ENCODE assay signal across 26 mouse cellular contexts in the genomic region with DNA sequence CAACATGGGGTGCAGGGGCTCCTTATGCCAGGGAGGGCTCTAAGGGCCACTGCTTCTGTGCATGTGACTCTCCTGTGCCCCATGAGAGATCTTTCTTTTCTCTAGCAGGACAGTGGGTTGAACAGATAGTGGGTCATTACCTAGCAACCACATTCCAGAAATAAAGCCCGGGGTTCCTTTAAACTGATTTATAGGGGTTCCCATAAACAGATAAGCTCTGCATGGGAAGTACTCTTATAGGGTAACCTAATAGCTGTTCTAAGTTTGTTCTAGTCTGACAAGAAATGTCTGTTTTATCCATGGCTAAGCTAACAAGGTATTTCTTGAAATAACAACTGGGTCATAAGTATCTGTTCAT. TPM values are rescaled to one million over a fixed set of nuclear protein-coding genes. Genes with fewer than 3 reads are reported as not detected.
DNase-seq lines count a peak whose midpoint lies in the region; ATAC-seq and TF ChIP-seq lines count a peak whose summit lies in the region.
"Had no signal": no experiment of that assay in that cellular context is flagged by ENCODE, and none has a peak within 500 bp of the region (broad histone marks: within the 10 kb centered on the region; RNA-seq: fewer than 3 reads in every experiment).

No protein-coding gene starts in this region.

- no peak for TF ChIP-seq CTCF in heart, adult 2 months (IDR thresholded peaks at IDR 0.05)
- TF ChIP-seq CTCF in MEL (IDR thresholded peaks at IDR 0.05 in 2 of 3, conservative IDR thresholded peaks at IDR 0.05 in 1 of 3; ENCODE audit: control insufficient read depth in 1 of 3, insufficient read depth in 1 of 3, low read depth in 2 of 3, low read length in 3 of 3, poor library complexity in 1 of 3, severe bottlenecking in 1 of 3) = no peak

- no peak for TF ChIP-seq POLR2A in heart, adult 2 months (IDR thresholded peaks at IDR 0.05; ENCODE audit: insufficient read depth, low read depth, low read length)
- TF ChIP-seq POLR2A in MEL (IDR thresholded peaks at IDR 0.05; ENCODE audit: control insufficient read depth in 1 of 2, insufficient read depth in 1 of 2, low read depth in 1 of 2, low read length in 2 of 2, poor library complexity in 1 of 2) = no peak

- intact Hi-C loops in heart, adult 2 months (cut with DNase I) = no loop called here

- TF ChIP-seq RAD21 in MEL (IDR thresholded peaks at IDR 0.05; ENCODE audit: low read depth, low read length) = no peak

- H3K36me3 ChIP-seq in heart, embryonic 12.5 days = peaks cover 8% of the 10 kb centered on the region
- H3K36me3 ChIP-seq in heart, adult 2 months (ENCODE audit: control insufficient read depth, insufficient read depth, low read length) = no peaks in the 10 kb centered on the region
- H3K36me3 ChIP-seq in MEL (ENCODE audit: control insufficient read depth in 1 of 2, insufficient read depth in 2 of 2, low read length in 2 of 2) = peaks cover 24 to 28% of the 10 kb centered on the region in 2 experiments
- H3K36me3 ChIP-seq in liver, embryonic 16.5 days (ENCODE audit: control insufficient read depth, insufficient read depth) = 0 out of 2 replicates have a peak, but pooled peaks cover 2% of the 10 kb centered on the region
- H3K36me3 ChIP-seq in hindbrain, embryonic 11.5 days (ENCODE audit: control insufficient read depth, insufficient read depth, low read length) = no peaks in the 10 kb centered on the region
- H3K36me3 ChIP-seq: heart, embryonic 15.5 days had no signal

- H3K4me3 ChIP-seq in heart, embryonic 12.5 days = no peak overlapping the region
- no peak overlapping the region for H3K4me3 ChIP-seq in heart, adult 2 months
- H3K4me3 ChIP-seq in MEL (ENCODE audit: control insufficient read depth in 1 of 2, insufficient read depth in 1 of 2, low read depth in 2 of 2, low read length in 2 of 2) = no peak overlapping the region
- H3K4me3 ChIP-seq in liver, embryonic 16.5 days (ENCODE audit: low read depth, low read length) = no peak overlapping the region
- H3K4me3 ChIP-seq in hindbrain, embryonic 11.5 days (ENCODE audit: low read depth, low read length) = no peak overlapping the region
- H3K4me3 ChIP-seq: gastrocnemius, adult 2 months; heart, embryonic 15.5 days; hindbrain, embryonic 13.5 days had no signal

- H3K27ac ChIP-seq in heart, embryonic 12.5 days (ENCODE audit: poor library complexity, severe bottlenecking) = peak overlapping the region; percentile 59; the same call in 1 of the 2 replicates
- H3K27ac ChIP-seq in heart, adult 2 months = no peak overlapping the region
- H3K27ac ChIP-seq in MEL (ENCODE audit: control insufficient read depth, low read depth, low read length) = peak overlapping the region; percentile 85
- H3K27ac ChIP-seq in liver, embryonic 16.5 days (ENCODE audit: low read length) = peak overlapping the region; percentile 90
- no peak overlapping the region for H3K27ac ChIP-seq in hindbrain, embryonic 11.5 days (ENCODE audit: low read depth, low read length)
- H3K27ac ChIP-seq: gastrocnemius, adult 2 months; heart, embryonic 15.5 days; hindbrain, embryonic 13.5 days had no signal

- DNase-seq in heart, adult 2 months = no peak
- DNase-seq in MEL (ENCODE audit: low read depth, low spot score) = no peak
- no peak for DNase-seq in hindbrain, embryonic 11.5 days (ENCODE audit: low spot score)
- no peak for DNase-seq in MN1 (ENCODE audit: low spot score)
- DNase-seq: adrenal gland, adult 8-10 months; cerebellum, adult 8-10 months; cerebellum, postnatal 36 days; gastrocnemius, adult 2 months; gastrocnemius, postnatal 36 days; heart, adult 18-20 months; kidney, adult 9 months; kidney, postnatal 10 days; layer of hippocampus, adult 9-11 months; lung, postnatal 4 days; midbrain, embryonic 14.5 days; thymus, adult 18-20 months; thymus, postnatal 25 days had no signal

- TF ChIP-seq EP300 in heart, adult 2 months (IDR thresholded peaks at IDR 0.05; ENCODE audit: insufficient read depth, low read depth, low read length) = no peak
- TF ChIP-seq EP300 in MEL (IDR thresholded peaks at IDR 0.05; ENCODE audit: low read depth in 1 of 2, low read length in 2 of 2) = no peak

- no peaks in the 10 kb centered on the region for H3K4me1 ChIP-seq in heart, embryonic 12.5 days (replicated peaks)
- H3K4me1 ChIP-seq in heart, adult 2 months (ENCODE audit: control insufficient read depth, insufficient read depth, low read length) = no peaks in the 10 kb centered on the region
- H3K4me1 ChIP-seq in MEL (ENCODE audit: control insufficient read depth in 1 of 2, insufficient read depth in 2 of 2, low read length in 2 of 2) = peaks cover 20% of the 10 kb centered on the region in 2 experiments
- H3K4me1 ChIP-seq in liver, embryonic 16.5 days (ENCODE audit: control insufficient read depth, low read depth, low read length) = peaks cover 31% of the 10 kb centered on the region
- no peaks in the 10 kb centered on the region for H3K4me1 ChIP-seq in hindbrain, embryonic 11.5 days (replicated peaks; ENCODE audit: control insufficient read depth, insufficient read depth, low read length)
- H3K4me1 ChIP-seq: heart, embryonic 15.5 days; hindbrain, embryonic 13.5 days had no signal

- no peak overlapping the region for H3K4me2 ChIP-seq in heart, embryonic 12.5 days
- H3K4me2 ChIP-seq in liver, embryonic 16.5 days (ENCODE audit: low read depth, low read length) = peak overlapping the region; percentile 54
- H3K4me2 ChIP-seq in hindbrain, embryonic 11.5 days (replicated peaks; ENCODE audit: low read depth, low read length) = no peak overlapping the region
- H3K4me2 ChIP-seq: heart, embryonic 15.5 days; hindbrain, embryonic 13.5 days had no signal

- ATAC-seq in heart, embryonic 12.5 days (ENCODE audit: insufficient number of reproducible peaks, low FRiP score) = no peak
- peak; percentile 66 for ATAC-seq in erythroid progenitor cell, adult 5-6 weeks (replicated peaks; ENCODE audit: low FRiP score, poor library complexity, severe bottlenecking)
- ATAC-seq in liver, embryonic 16.5 days (ENCODE audit: low read depth) = peak; percentile 51
- no peak for ATAC-seq in hindbrain, embryonic 11.5 days (ENCODE audit: low FRiP score)
- ATAC-seq: forebrain, embryonic 16.5 days; intestine, postnatal 0 days; lung, postnatal 0 days had no signal

- peaks cover 10% of the 10 kb centered on the region for H3K9me3 ChIP-seq in heart, embryonic 12.5 days (replicated peaks)
- no peaks in the 10 kb centered on the region for H3K9me3 ChIP-seq in MEL (replicated peaks; ENCODE audit: insufficient read depth, low read length)
- H3K9me3 ChIP-seq in liver, embryonic 16.5 days (replicated peaks; ENCODE audit: control insufficient read depth, low read length) = no peaks in the 10 kb centered on the region
- H3K9me3 ChIP-seq in hindbrain, embryonic 11.5 days (ENCODE audit: control insufficient read depth, low read length) = no peaks in the 10 kb centered on the region
- H3K9me3 ChIP-seq: G1E; heart, embryonic 15.5 days; hindbrain, embryonic 13.5 days had no signal

- no peaks in the 10 kb centered on the region for H3K79me2 ChIP-seq in heart, adult 2 months (replicated peaks; ENCODE audit: control insufficient read depth, insufficient read depth, low read length)
- no peaks in the 10 kb centered on the region for H3K79me2 ChIP-seq in MEL (ENCODE audit: control insufficient read depth, insufficient read depth, low read length, poor library complexity)

- H3K27me3 ChIP-seq in heart, embryonic 12.5 days (replicated peaks) = no peaks in the 10 kb centered on the region
- no peaks in the 10 kb centered on the region for H3K27me3 ChIP-seq in heart, adult 2 months (ENCODE audit: control insufficient read depth, insufficient read depth, low read length)
- no peaks in the 10 kb centered on the region for H3K27me3 ChIP-seq in MEL (ENCODE audit: control insufficient read depth in 1 of 2, insufficient read depth in 2 of 2, low read length in 2 of 2)
- no peaks in the 10 kb centered on the region for H3K27me3 ChIP-seq in liver, embryonic 16.5 days (ENCODE audit: control insufficient read depth, insufficient read depth, low read depth, low read length)
- H3K27me3 ChIP-seq in hindbrain, embryonic 11.5 days (ENCODE audit: control insufficient read depth, insufficient read depth, low read length) = no peaks in the 10 kb centered on the region
- H3K27me3 ChIP-seq: heart, embryonic 15.5 days; hindbrain, embryonic 13.5 days had no signal

- no peak overlapping the region for H3K9ac ChIP-seq in heart, embryonic 12.5 days
- H3K9ac ChIP-seq in heart, adult 2 months (ENCODE audit: low read depth, low read length) = no peak overlapping the region
- no peak overlapping the region for H3K9ac ChIP-seq in MEL (ENCODE audit: control insufficient read depth, low read depth, low read length, poor library complexity, severe bottlenecking)
- H3K9ac ChIP-seq in liver, embryonic 16.5 days (ENCODE audit: low read depth, low read length) = peak overlapping the region; percentile 38; the same call in 1 of the 2 replicates
- no peak overlapping the region for H3K9ac ChIP-seq in hindbrain, embryonic 11.5 days (ENCODE audit: low read depth, low read length)
- H3K9ac ChIP-seq: heart, embryonic 15.5 days; hindbrain, embryonic 13.5 days had no signal

- WGBS in heart, embryonic 12.5 days = 60% methylated on average over 1 of the region's 1 CpGs
- WGBS in heart, adult 2 months = 82% methylated on average over 1 of the region's 1 CpGs
- WGBS in liver, embryonic 16.5 days (ENCODE audit: insufficient replicate concordance) = 26% methylated on average over 1 of the region's 1 CpGs
- WGBS in hindbrain, embryonic 11.5 days = 93% methylated on average over 1 of the region's 1 CpGs

TF ChIP-seq in MEL, 35 proteins besides CTCF, POLR2A, EP300 and RAD21 (continues in another document):
- TF ChIP-seq POLR2AphosphoS2 (IDR thresholded peaks at IDR 0.05; ENCODE audit: low read length) = no peak
- TF ChIP-seq ZKSCAN1 (IDR thresholded peaks at IDR 0.05; ENCODE audit: low read depth, low read length) = no peak
- no peak for TF ChIP-seq USF1 (IDR thresholded peaks at IDR 0.05; ENCODE audit: low read depth, low read length)
- peak; percentile 89 for TF ChIP-seq RCOR1 (IDR thresholded peaks at IDR 0.05; ENCODE audit: low read depth, low read length)
- TF ChIP-seq MEF2A (IDR thresholded peaks at IDR 0.05; ENCODE audit: extremely low read depth, insufficient replicate concordance, low read depth, low read length, poor library complexity, severe bottlenecking) = no peak

RNA-seq across cellular contexts. Expression of a gene that starts 43.1 kb away (rescaled TPM):
- 29.8 and 30.5 TPM in 2 replicates for polyA plus RNA-seq in heart, embryonic 12.5 days (2016; fragmentation: Nextera tagmentation; extraction: Ambion mirVana)
- 10 to 100 TPM; 29.4 to 29.9 TPM for total RNA-seq in heart, adult 2 months (2021)
- polyA plus RNA-seq in heart, adult 2 months (2012; rRNA removed) = 24.6 and 31.7 TPM in 2 replicates
- 25.7 and 34.0 TPM in 2 replicates for total RNA-seq in MEL (2012; rRNA removed)
- 10 to 100 TPM in 1 of 2 experiments, not detected in 1; 33.8 TPM for polyA plus RNA-seq in MEL (2012; ENCODE audit: insufficient read depth in 1 of 2, insufficient read length in 2 of 2, low read depth in 1 of 2, low replicate concordance in 2 of 2, missing spikeins in 1 of 2)
- 30.2 and 44.0 TPM in 2 replicates for total RNA-seq in erythroid progenitor cell, adult 5-6 weeks (2015; ENCODE audit: low replicate concordance)
- total RNA-seq in erythroid progenitor cell, adult 5-6 weeks (2017; ENCODE audit: low replicate concordance) = 79.1 and 166 TPM in 2 replicates
- polyA plus RNA-seq in liver, embryonic 16.5 days (2015; fragmentation: Nextera tagmentation; extraction: Ambion mirVana) = 14.0 and 14.7 TPM in 2 replicates
- polyA plus RNA-seq in hindbrain, embryonic 11.5 days (2014; fragmentation: Nextera tagmentation; extraction: Ambion mirVana) = 37.8 and 39.7 TPM in 2 replicates

Comparison
In these comparisons a context has a peak if more than half of its experiments do, and no peak if none do; other contexts are left out.
1. H3K27ac ChIP-seq: peak in heart, embryonic 12.5 days (single experiment), MEL (single experiment) and liver, embryonic 16.5 days (single experiment); none in heart, adult 2 months (single experiment) and hindbrain, embryonic 11.5 days (single experiment).
2. ATAC-seq: peak in erythroid progenitor cell, adult 5-6 weeks (single experiment) and liver, embryonic 16.5 days (single experiment); none in heart, embryonic 12.5 days (single experiment) and hindbrain, embryonic 11.5 days (single experiment).